Comparison of ENCODE assay signal across 16 mouse cellular contexts in genomic region chr7:123242241-123242640, GRCm38 (mm10). TPM values are rescaled to one million over a fixed set of nuclear protein-coding genes. Genes with fewer than 3 reads are reported as not detected.
DNase-seq lines count a peak whose midpoint lies in the region; ATAC-seq lines count a peak whose summit lies in the region.
"Had no signal": no experiment of that assay in that cellular context is flagged by ENCODE, and none has a peak within 500 bp of the region (broad histone marks: within the 10 kb centered on the region; RNA-seq: fewer than 3 reads in every experiment).

No protein-coding gene starts in this region.

- no peak for DNase-seq in kidney, postnatal 4 days
- no peak for DNase-seq in spleen, postnatal 36 days (ENCODE audit: low spot score in 2 of 2)
- DNase-seq: adrenal gland, adult 2 months; adrenal gland, postnatal 10 days; adrenal gland, postnatal 25 days; cerebellum, adult 11-12 months; cerebellum, adult 2 months; cerebellum, adult 9-10 months; cerebellum, postnatal 10 days; cerebellum, postnatal 25 days; forebrain, postnatal 0 days had no signal

- peak; percentile 46 for ATAC-seq in granulocyte monocyte progenitor cell, adult 5-6 weeks (replicated peaks; ENCODE audit: poor library complexity, severe bottlenecking)
- ATAC-seq in megakaryocyte, adult 5-6 weeks (ENCODE audit: poor library complexity, severe bottlenecking) = peak; percentile 78
- peak; percentile 74 for ATAC-seq in monocyte, adult 5-6 weeks (replicated peaks; ENCODE audit: insufficient number of reproducible peaks, low FRiP score, low TSS enrichment, poor library complexity, severe bottlenecking)
- ATAC-seq: forebrain, embryonic 14.5 days; forebrain, postnatal 0 days had no signal

RNA-seq across cellular contexts. Expression of gene Slc5a11, which starts 27.7 kb away (rescaled TPM):
- total RNA-seq in granulocyte monocyte progenitor cell, adult 5-6 weeks (2014; fragmentation: Nextera tagmentation) = 3.4 and 8.1 TPM in 2 replicates
- total RNA-seq in granulocyte monocyte progenitor cell, adult 5-6 weeks (2017) = 1.0 and 21.1 TPM in 2 replicates
- total RNA-seq in megakaryocyte, adult 5-6 weeks (2015) = 0.11 and 1.5 TPM in 2 replicates
- 0.48 and 15.2 TPM in 2 replicates for total RNA-seq in megakaryocyte, adult 5-6 weeks (2017)
- total RNA-seq in monocyte, adult 5-6 weeks (2017) = 5.2 to 40.6 TPM (median 6.9 TPM) in 3 replicates
- total RNA-seq: adrenal gland, adult 2 months; adrenal gland, postnatal 10 days; adrenal gland, postnatal 25 days; MEL had no signal
